Mouse (Mus musculus): ENCODE data around the gene Ascc2.
"Not testable (repeated sequence)": the region's sequence is repeated elsewhere in the genome, so short reads cannot be mapped to it uniquely, and the experiment has no call there.

Ascc2 gene

DNA sequence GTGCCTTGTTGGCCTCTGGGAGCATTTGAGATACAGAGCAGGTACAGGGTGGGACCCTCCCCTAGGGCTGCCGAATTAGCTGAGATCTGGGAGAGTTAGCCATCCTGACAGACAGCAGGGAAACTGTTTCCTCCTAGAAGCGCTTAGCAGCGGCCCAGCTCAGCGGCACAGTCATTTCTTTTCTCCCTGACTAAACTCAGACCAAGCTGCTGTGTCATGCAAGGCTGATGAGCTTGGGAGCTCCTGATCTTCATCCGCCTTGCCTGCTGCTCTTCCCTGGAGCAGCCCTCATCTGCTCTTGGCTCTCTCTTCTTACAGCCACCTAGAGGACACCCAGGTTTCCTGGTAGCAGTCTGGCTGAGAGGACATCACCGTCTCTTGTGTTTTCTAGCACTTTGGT lies 46.6 kb downstream of the Ascc2 start:
- no peak for DNase-seq (ENCODE audit: low spot score in 2 of 2)

DNA sequence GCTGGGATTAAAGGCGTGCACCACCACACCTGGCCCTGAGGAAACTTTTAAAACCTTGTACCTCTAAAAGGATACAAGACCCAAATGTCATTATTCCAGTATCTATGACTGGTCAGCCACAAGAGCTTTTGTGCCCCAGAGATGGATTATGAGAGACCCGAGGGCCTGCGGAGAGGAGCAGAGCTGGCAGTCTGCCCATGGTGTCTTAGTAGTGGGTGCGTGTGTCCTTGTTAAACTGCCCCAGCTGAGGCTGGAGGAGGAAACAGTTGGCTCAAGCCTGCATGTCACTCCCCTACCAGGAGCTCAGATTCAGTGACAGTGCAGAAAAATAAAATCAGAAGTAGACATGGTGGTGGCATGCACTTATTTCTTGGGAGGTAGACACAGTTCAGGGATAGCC lies 47.5 kb downstream of the Ascc2 start:
- no peak for DNase-seq (ENCODE audit: low spot score in 2 of 2)

DNA sequence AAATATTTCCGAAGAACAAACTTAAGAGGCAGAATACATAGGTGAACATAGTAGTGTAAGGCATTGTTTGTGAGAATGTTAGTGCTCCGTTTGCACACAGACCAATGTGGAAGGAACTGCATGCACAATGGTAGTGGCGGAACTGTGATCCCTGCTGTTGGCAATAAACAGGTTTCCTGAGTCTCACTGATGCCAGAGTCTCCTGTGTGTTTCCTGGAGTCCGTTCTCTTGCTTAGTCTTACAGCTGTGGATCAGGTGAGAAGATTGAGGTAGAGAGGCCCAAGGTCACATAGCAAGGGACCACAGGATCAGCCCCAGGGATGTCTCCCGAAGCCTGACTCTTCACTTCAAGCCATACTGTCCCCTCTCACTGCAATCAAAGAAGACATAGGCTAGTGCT lies 48.0 kb downstream of the Ascc2 start:
- DNase-seq (ENCODE audit: low spot score in 2 of 2), result no peak

DNA sequence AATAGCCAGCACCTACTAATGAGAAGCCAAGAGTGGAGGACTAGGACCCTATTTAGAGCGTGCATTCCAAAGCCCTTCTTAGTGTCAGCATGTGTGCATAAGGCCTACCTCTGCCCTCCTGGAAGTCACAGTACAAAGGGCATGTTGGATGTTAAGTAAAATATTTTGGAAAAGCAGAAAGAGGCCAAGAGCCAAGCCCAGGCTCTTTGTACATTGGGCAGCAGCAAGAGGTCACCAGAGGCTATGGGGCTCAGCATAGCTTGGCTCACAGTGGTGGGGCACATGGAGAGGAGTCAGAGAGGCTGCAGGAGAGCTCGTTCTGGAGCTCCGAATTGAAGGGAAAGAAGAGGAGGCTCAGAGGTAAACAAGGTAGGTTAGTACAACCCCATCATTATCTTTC lies 49.5 kb downstream of the Ascc2 start:
- DNase-seq (ENCODE audit: low spot score in 2 of 2), result no peak

DNA sequence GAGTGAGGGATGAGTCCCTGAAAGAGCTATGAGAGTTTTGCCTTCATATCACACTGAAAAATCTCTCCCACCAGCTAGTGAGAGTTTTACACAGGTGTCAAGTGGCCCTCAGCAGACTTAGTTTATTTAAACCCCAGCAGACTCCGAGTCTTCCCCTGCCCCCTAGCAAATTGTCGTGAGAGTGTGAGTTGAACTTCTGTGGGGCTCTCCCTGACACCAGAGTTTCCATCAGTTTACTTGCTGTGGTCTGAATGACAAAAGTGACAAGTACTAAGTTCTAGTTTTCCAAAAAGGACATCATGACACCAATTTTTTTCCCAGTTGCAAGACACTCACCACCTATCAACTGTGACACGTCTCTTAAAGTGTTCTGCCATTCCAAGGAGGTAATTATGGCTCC lies 50.3 kb downstream of the Ascc2 start:
- no peak for DNase-seq (ENCODE audit: low spot score in 2 of 2)

DNA sequence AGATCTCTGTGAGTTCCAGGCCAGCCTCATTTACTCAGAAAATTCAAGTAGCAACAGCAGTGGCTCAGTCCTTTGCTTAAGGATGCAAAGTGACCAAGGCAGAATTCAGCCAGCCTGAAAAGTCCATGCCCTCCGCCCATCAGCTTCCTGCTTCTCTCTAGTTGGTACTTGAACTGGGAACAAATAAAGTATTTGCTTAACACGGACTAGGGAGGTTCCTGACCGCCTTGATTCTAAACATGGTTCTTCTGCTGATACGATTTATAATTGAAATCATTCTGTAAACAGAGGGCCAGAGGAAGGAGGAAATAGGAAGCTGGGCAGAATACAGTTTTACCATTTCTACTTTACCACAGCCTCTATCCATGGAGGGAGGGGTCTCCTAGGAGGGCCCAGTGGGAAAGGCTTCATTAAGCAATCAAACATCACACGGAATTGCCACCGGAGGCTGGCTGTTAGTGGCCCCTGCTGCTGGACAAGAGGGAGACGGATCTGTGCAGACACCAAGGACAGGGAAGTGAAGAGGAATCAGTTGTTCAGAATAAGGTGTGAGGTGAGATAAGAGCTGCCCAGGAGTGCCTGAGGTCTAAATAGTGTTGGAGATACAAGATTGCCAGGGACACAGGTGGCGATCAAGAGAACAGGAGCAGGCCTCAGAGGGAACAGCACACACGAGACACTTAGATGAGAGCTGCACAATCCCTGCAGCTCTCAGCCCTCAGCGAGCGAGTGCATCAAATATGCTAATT lies 51.3 kb downstream of the Ascc2 start:
- no peak for DNase-seq (ENCODE audit: low spot score in 2 of 2)

DNA sequence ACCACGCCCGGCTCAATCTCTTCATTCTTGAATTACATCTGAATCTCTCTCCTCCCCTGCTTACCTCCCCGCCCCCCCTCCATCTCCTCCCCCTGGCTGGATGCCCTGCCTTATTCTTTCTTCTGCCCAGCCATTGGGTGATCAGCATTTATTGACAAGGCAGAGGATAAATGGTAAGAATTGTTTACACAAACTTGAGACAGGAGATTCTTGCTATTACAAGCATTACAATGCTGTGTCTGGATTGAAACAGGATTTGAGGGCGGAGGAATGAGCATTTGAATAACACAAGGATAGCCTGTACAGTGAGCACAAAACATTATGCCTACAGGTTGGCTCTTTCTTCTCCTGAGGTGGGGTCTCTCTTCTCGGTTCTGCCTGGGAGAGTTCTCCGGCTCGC lies 52.8 kb downstream of the Ascc2 start:
- DNase-seq (ENCODE audit: low spot score in 2 of 2), result no peak

DNA sequence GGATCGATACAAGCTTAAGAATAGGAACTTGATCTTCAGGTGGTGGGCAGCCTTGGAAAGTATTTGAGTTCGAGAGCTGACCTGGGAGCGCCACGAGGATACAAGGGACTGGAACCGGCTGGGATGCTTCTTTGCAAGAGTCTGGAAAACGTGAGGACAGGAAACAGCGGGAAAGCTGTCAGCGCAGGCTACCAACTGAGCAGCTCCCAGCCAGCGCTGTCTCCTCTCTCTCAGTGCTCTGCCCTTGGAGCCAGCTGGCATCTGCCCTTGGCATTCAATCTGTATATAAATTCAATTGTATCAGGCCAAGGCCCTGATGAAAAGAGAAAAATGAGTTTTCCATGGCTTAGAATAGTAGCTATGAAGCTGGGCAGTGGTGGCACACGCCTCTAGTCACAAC lies 53.7 kb downstream of the Ascc2 start:
- DNase-seq (ENCODE audit: low spot score in 2 of 2), result no peak

DNA sequence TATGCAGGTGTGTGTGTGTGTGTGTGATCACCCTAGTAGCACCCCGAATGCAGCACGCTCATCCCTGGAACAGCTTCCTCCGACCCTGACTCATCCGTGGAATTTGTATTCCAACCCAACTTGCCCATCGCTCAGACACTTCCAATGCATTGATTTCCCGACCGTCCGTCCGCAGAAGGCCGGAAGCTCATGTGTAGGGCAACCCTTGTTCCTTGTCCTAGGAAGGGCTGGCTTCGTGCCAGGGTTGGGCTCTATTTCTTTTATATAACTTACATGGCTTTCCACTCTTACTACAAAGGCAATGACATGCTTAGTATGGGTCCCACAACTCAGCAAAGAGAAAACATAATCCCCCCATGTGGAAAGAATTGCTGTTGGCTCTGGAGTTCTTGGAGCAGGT lies 54.6 kb downstream of the Ascc2 start:
- no peak for DNase-seq (ENCODE audit: low spot score in 2 of 2)

DNA sequence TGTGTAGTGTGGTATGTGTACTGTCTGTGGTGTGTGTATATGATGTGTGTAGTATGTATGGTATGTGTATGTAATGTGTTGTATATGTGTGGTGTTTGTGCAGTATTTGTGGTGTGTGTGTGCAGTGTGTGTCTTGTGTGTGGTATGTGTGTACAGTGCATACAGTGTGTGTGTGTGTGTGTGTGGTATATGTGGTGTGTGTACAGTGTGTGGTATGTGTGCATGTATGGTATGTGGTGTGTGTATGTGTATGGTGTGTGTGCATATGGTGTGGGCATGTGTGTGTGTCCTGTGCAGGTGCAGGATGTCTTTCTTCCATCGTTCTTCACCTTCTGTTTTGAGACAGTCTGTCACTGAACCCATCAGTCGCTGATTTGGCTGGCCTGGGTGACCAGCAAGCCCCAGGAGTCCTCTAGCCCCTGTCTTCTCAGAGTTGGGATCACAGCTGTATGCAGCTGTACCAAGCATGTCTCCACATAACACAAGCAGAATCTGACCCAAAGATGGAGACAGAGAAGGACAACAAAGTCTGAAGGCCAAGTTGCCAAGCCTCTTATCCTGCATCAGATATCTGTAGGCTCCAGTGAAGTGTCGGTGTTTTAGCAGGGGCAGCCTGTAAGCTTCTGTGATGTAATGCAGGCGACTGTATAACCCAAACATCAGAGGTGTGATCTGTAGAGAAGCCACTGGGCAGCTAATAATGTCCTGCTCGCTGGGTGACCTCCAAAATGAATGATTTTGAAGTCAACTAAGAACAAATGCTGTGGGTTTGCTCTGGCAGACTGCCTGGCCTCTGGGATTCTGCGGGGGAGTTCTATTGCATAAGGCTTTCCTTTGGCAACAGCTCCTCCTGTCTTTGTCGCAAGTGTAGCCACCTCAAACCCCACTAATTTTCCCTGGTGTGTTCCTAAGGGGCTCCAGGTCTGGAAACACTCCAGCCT lies 59.8 kb downstream of the Ascc2 start:
- peak in 1 of 2 experiments; percentile 32 for DNase-seq (ENCODE audit: low spot score in 2 of 2)

DNA sequence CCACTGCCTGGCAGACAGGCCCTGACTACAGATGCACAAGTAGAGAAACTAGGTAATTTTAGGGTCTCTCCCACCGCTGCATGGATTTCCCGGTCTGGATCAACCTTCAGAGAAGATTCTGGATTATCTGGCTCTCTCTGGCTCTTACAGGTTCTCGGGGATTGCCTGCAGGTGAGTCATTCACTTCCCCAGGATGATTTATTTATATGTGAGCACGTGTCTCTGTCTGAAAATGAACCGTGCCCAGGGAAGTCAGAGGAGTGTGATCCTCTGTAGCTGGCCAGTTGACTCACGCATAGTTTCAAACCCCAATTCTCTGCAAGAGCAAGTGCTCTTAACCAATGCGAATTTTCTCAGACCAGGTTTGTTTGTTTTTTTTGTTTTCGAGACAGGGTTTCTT lies 63.2 kb downstream of the Ascc2 start:
- DNase-seq (ENCODE audit: low spot score in 2 of 2), result no peak

DNA sequence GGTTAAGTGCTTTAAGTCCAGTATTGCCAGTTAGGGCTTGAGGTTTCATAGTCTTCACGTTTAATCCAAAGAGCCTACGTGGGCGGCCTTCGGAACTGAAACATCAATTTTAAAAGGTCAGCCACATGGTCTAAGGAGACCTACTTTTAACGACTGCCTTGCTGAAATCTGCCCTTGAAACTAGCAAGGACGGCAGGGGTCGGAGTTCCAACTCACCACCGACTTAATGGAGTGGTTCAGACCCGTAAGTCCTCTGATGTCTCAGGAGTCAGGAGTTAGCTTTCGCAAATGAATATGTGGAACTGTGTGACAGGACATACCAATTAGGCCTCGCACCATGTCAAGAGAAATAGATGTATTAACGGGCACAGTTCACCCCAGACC lies 66.1 kb downstream of the Ascc2 start:
- no peak for DNase-seq (ENCODE audit: low spot score in 2 of 2)

DNA sequence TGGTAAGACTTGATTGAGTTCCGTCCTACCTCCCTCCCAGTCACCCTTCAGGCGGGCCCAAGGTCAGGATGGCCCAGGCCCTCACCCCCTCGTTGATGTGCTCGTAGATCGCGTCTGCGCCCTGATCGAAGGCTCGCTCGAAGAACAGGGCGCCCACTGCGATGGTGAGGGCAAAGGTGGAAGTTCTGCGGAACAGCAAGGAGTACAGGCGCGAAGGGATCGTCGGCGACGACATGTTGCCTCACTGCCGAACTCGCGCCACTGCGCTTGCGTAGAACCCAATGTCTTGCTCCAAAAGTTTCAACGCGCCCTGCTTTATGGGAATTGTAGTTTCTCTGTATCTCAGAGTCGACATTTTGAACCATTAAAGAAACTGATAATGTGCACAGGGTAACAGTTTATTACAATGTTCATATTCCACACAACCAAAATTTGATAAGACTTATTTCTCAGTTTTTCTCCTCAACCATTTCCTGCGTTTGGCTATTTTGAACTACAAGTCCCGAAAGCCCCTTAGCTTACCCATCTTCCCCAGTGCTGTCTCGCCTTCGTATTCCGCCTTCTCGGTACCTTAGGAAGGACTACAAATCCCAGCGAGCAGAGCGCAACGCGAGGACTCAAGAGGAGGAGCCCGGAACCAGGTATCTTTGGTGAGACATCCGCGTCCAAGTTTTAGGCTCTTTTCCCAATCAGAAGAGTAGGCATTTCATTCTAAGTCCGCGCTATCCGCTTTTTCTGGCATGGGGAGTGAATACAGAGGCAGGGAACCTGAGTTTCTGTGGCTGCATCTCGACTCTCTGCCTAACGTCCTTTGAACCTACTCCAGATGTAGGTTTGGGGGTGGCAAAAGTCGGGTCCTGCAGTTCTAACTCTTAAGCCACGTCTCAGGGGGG lies 66.8 kb downstream of the Ascc2 start, which contains the start of the genes Uqcr10 and Zmat5:
Gene Uqcr10 (minus strand): TSS at position 271 of the 893 bp plus-strand sequence.
Gene Zmat5 (plus strand): TSS at position 607 of the 893 bp plus-strand sequence.
- peak; percentile 83 to 87 for DNase-seq (ENCODE audit: low spot score in 2 of 2)

DNA sequence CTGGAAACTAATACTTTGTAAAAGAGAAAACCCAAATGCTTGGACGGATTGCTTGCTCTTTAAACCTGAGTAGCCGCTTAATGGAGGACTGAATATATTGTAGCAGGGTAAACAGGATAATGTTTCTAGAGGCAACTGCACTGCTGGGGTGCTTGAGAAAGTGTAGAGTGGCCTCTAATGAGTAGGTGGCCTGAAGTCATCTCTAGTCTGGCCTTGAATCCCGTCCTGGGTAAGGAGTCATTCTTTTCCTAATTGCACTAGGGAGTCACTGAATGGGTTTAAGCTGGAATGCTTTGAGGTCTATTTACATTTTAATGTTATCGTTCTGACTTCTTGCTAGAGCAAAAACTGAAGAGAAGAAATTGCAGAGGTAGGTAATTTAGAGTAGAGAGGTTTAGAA lies 67.6 kb downstream of the Ascc2 start:
- DNase-seq (ENCODE audit: low spot score in 2 of 2), result no peak

DNA sequence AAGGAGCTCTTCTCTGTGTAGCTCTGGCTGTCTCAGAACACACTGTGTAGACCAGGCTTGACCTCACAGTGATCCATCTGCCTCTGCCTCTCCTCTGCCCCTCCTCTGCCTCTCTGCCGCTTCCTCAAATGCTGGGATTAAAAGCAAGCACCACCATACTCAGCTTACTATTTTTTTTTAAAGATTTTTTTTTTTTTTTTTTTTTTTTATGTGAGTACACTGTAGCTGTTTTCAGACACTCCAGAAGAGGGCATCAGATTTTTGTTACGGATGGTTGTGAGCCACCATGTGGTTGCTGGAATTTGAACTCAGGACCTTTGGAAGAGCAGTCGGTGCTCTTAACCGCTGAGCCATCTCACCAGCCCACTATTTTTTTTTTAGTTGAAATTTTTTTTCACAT lies 72.6 kb downstream of the Ascc2 start:
- DNase-seq (ENCODE audit: low spot score in 2 of 2), result not testable (repeated sequence)

DNA sequence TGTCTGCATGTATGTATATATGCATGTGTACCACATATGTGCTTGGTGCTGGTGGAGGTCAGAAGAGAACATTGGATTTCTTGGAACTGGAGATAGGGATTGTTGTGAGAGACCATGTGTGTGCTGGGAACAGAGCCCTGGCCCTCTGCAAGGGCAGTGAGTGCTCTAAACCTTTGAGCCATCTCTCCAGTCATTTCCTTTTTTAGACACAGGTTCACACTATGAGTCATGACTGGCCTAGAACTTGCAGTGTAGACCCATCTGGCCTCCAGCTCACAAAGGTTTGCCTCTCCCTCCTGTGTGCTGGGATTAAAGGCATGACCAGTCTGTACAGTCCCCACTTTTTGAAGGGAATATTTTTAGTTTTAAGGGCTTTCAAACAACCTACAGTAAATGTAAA lies 75.3 kb downstream of the Ascc2 start:
- DNase-seq (ENCODE audit: low spot score in 2 of 2), result no peak

DNA sequence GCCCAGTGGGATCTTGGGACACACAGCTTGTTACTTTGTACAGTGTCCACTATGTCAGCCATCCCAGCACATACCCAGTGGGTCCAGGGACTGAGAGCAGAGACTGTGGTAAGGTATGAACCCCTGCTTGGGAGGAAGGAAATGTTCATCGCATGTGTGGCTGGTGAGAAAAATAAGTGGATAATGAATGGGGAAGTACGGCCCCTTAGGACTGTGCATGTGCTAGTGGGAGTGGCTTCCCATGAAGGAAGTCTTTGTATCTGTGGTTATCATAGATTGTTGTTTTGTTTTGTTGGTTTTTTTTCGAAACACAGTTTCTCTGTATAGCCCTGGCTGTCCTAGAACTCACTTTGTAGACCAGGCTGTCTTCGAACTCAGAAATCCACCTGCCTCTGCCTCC lies 77.2 kb downstream of the Ascc2 start:
- DNase-seq (ENCODE audit: low spot score in 2 of 2), result no peak

DNA sequence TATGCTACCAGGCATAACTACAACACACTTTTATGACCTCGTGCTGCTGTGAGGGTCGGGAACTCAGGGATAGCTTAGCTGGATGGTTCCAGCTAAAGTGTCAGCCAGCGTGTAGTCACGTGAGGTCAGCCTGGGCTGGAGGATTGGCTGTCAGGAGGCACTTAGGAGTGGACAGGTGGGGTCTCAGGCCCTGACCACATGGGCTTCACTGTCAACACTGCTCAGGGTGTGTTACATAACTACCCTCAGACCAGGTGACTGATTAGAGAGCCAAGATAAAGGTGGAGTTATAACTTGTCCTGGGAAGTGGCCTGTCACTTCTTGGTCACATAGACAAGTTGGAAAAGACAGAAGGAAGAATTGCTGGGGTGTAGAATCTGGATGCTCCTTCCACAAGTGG lies 78.0 kb downstream of the Ascc2 start:
- DNase-seq (ENCODE audit: low spot score in 2 of 2), result no peak

DNA sequence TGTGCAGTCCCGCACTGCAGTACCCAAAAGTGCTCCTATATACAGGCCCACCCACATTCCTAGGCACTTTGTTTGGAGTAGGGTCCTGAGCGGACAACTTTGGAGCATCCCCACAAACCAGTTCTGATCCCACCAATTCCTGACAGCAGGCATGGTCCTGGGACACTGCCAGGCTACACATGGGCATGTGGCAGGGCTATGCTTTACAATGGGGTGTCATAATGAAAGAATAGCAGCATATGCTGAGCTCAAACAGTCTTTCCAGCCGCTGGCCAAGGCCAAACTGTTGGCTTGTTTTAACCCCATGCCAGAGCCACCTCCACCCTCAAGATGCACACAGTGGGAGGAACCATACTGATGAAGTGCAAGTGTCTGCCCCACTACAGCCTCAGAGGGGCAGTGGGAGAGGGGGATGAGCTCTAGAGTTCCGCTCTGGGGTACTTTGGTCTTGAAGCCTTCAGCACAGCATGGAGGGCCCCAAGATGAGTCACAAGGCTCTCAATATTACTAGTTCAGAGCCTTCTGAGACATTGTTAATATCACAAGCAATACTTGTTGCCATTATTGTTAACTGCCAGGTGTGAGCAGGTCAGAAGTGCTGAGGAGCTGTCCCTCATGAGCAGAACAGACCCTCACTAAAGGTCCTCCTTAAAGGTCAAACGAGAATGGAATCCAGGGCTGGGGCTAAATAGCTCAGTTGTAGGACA lies 79.1 kb downstream of the Ascc2 start:
- no peak for DNase-seq (ENCODE audit: low spot score in 2 of 2)

DNA sequence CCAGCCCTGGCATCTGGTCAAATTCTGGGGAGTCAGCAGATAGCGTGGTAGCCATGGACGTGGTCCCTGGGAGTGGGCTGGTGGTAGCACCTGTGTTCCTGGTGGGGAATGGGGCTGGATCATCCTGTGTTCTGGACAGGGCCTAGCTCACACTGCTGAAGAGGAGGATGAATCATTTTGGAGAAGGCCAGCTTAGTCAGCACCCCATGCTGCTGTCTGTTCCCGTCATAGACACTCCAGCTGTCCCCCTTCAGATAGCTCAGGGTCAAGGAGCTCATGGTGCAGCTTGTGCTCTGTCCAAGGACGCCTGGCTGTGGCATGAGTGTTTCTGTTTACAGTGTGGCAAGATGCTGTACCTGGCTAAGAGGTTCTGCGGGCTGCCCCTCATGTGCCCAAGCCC lies 81.0 kb downstream of the Ascc2 start:
- no peak for DNase-seq (ENCODE audit: low spot score in 2 of 2)

DNA sequence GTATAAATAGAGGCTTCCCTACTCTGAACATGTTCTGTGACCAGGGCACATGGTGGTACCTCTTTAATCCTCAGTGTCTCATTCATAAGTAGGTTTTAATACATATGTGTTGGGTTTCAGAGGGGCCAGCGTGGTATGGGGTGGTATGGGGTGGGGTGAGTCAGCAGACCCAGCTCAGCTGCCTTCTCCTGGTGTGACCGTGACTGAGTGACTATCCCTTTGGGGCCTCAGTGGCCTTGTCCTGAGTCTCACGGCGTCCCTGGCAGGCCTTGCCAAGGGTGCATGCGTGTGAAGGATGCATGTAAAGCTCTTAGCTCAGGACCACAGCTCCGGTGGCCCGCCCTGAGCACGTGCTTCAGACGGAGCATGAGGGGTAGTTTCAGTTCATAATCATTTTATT lies 82.4 kb downstream of the Ascc2 start:
- no peak for DNase-seq (ENCODE audit: low spot score in 2 of 2)
